ENCODE assay signal across 12 mouse cellular contexts in genomic region chr2:162976001-162976400, GRCm38 (mm10). TPM values are rescaled to one million over a fixed set of nuclear protein-coding genes. Genes with fewer than 3 reads are reported as not detected.
A peak's percentile ranks its signal among the peaks of the same experiment; 100 is the strongest.
DNase-seq lines count a peak whose midpoint lies in the region; ATAC-seq and TF ChIP-seq lines count a peak whose summit lies in the region.
"Had no signal": no experiment of that assay in that cellular context is flagged by ENCODE, and none has a peak within 500 bp of the region (broad histone marks: within the 10 kb centered on the region; RNA-seq: fewer than 3 reads in every experiment).

No protein-coding gene starts in this region.

- no peaks in the 10 kb centered on the region for H3K9me3 ChIP-seq in heart, embryonic 10.5 days
- H3K9me3 ChIP-seq: embryonic facial prominence, embryonic 12.5 days; midbrain, embryonic 13.5 days had no signal

- H3K27me3 ChIP-seq in heart, embryonic 10.5 days (ENCODE audit: insufficient read depth, poor library complexity, severe bottlenecking) = peaks cover 3% of the 10 kb centered on the region; the same call in 1 of the 2 replicates
- H3K27me3 ChIP-seq: embryonic facial prominence, embryonic 12.5 days; midbrain, embryonic 13.5 days had no signal

- no peaks in the 10 kb centered on the region for H3K36me3 ChIP-seq in heart, embryonic 10.5 days
- H3K36me3 ChIP-seq: embryonic facial prominence, embryonic 12.5 days; midbrain, embryonic 13.5 days had no signal

- H3K4me1 ChIP-seq in heart, embryonic 10.5 days = peaks cover 19% of the 10 kb centered on the region
- H3K4me1 ChIP-seq in lung, adult 2 months (ENCODE audit: control insufficient read depth, insufficient read depth, low read length) = peaks cover 11% of the 10 kb centered on the region

- TF ChIP-seq POLR2A in brain, embryonic 14.5 days (IDR thresholded peaks at IDR 0.05; ENCODE audit: borderline replicate concordance, extremely low read depth, insufficient read depth, insufficient read length, poor library complexity, severe bottlenecking) = no peak
- no peak; the same call in 1 of the 2 replicates for TF ChIP-seq POLR2A in lung, adult 2 months (IDR thresholded peaks at IDR 0.05; ENCODE audit: borderline replicate concordance, extremely low read depth, low read depth, low read length)

- no peak overlapping the region for H3K4me3 ChIP-seq in heart, embryonic 10.5 days
- no peak overlapping the region for H3K4me3 ChIP-seq in lung, adult 2 months (replicated peaks; ENCODE audit: extremely low read depth, low read depth, low read length)
- H3K4me3 ChIP-seq: embryonic facial prominence, embryonic 12.5 days; midbrain, embryonic 13.5 days had no signal

- 64% methylated on average over 4 of the region's 4 CpGs for WGBS in heart, embryonic 10.5 days
- WGBS in lung, adult 2 months = 28% methylated on average over 4 of the region's 4 CpGs

- H3K27ac ChIP-seq in heart, embryonic 10.5 days = no peak overlapping the region
- H3K27ac ChIP-seq: embryonic facial prominence, embryonic 12.5 days; midbrain, embryonic 13.5 days; stomach, postnatal 0 days had no signal

- peak; percentile 97 for DNase-seq in heart, adult 11 months
- DNase-seq in heart, embryonic 10.5 days (ENCODE audit: low spot score) = no peak
- peak; percentile 65 for DNase-seq in Muller cell, postnatal 12 days (ENCODE audit: inconsistent ontology term)
- DNase-seq in brain, embryonic 14.5 days (ENCODE audit: low read depth) = peak; percentile 49
- peak; percentile 26 for DNase-seq in lung, adult 2 months
- no peak for DNase-seq in urinary bladder, adult 18-20 months (ENCODE audit: low spot score in 2 of 2)
- DNase-seq in thymus, postnatal 36 days = no peak

- TF ChIP-seq CTCF in brain, embryonic 14.5 days (IDR thresholded peaks at IDR 0.05; ENCODE audit: borderline replicate concordance, extremely low read depth, insufficient read depth, insufficient read length) = no peak
- TF ChIP-seq CTCF in lung, adult 2 months (IDR thresholded peaks at IDR 0.05; ENCODE audit: insufficient read depth, low read length) = no peak

- ATAC-seq in frontal cortex, adult (ENCODE audit: low TSS enrichment) = no peak

RNA-seq across cellular contexts. Expression of gene Sgk2, which starts 11.1 kb away (rescaled TPM):
- 0.28 TPM in 1 of 2 replicates, not detected in the other for polyA plus RNA-seq in heart, embryonic 10.5 days (2016; fragmentation: Nextera tagmentation; extraction: Ambion mirVana)
- 0.05 and 0.09 TPM in 2 replicates for polyA plus RNA-seq in brain, embryonic 14.5 days (2012; rRNA removed)
- polyA plus RNA-seq in lung, adult 2 months (2012; rRNA removed) = 0.05 and 0.11 TPM in 2 replicates
- polyA plus RNA-seq: heart, postnatal 0 days; midbrain, embryonic 13.5 days had no signal

RNA-seq across cellular contexts. Expression of gene L3mbtl1, which starts 32.7 kb away (rescaled TPM):
- 0.07 and 0.15 TPM in 2 replicates for polyA plus RNA-seq in heart, embryonic 10.5 days (2016; fragmentation: Nextera tagmentation; extraction: Ambion mirVana)
- 3.6 and 5.2 TPM in 2 replicates for polyA plus RNA-seq in brain, embryonic 14.5 days (2012; rRNA removed)
- 0.30 TPM in 1 of 2 replicates, not detected in the other for polyA plus RNA-seq in lung, adult 2 months (2012; rRNA removed)
- polyA plus RNA-seq: heart, postnatal 0 days had no signal

RNA-seq across cellular contexts. Expression of gene Ift52, which starts 41.2 kb away (rescaled TPM):
- 40.6 and 45.6 TPM in 2 replicates for polyA plus RNA-seq in heart, embryonic 10.5 days (2016; fragmentation: Nextera tagmentation; extraction: Ambion mirVana)
- 34.1 and 35.4 TPM in 2 replicates for polyA plus RNA-seq in brain, embryonic 14.5 days (2012; rRNA removed)
- polyA plus RNA-seq in lung, adult 2 months (2012; rRNA removed) = 17.9 and 25.4 TPM in 2 replicates

RNA-seq across cellular contexts. Expression of gene Srsf6, which starts 44.7 kb away (rescaled TPM):
- polyA plus RNA-seq in heart, embryonic 10.5 days (2016; fragmentation: Nextera tagmentation; extraction: Ambion mirVana) = 179 and 208 TPM in 2 replicates
- 311 and 398 TPM in 2 replicates for polyA plus RNA-seq in brain, embryonic 14.5 days (2012; rRNA removed)
- 75.3 and 87.2 TPM in 2 replicates for polyA plus RNA-seq in lung, adult 2 months (2012; rRNA removed)

Comparison
In these comparisons a context has a peak if more than half of its experiments do, and no peak if none do; other contexts are left out.
1. DNase-seq: peak in heart, adult 11 months (single experiment), Muller cell, postnatal 12 days (single experiment), brain, embryonic 14.5 days (single experiment) and lung, adult 2 months (single experiment); none in heart, embryonic 10.5 days (single experiment), urinary bladder, adult 18-20 months (0 of 2) and thymus, postnatal 36 days (0 of 2).